Mouse (Mus musculus) lung, embryonic 14.5 days (tissue): ENCODE measurements around the gene Tmc4. TPM values are rescaled to one million over a fixed set of nuclear protein-coding genes. Genes with fewer than 3 reads are reported as not detected.
"Not testable (repeated sequence)": the region's sequence is repeated elsewhere in the genome, so short reads cannot be mapped to it uniquely, and the experiment has no call there.

Experiments
- ATAC-seq: fragments of 200-750 bp; cut with Nextera tagmentation; 2 replicates; pipeline ENCODE4 v1.8.0; 2017; ENCODE audit warnings: mild to moderate bottlenecking, moderate TSS enrichment, moderate library complexity; ENCODE audit not compliant: insufficient read depth
- DNase-seq: peaks from one replicate; pipeline ENCODE4 v3.0.0-alpha.2; 2015
- H3K27ac ChIP-seq: fragments of 300-500 bp; sonication (generic); 2 replicates; pipeline ENCODE4 v1.5.1; 2014; ENCODE audit warnings: low read depth, mild to moderate bottlenecking, moderate library complexity
- H3K27me3 ChIP-seq: fragments of 300-500 bp; sonication (generic); 2 replicates; pipeline ENCODE4 v1.6.1; 2014; ENCODE audit warnings: low read length, control low read depth; ENCODE audit not compliant: insufficient read depth
- H3K36me3 ChIP-seq: fragments of 300-500 bp; sonication (generic); 2 replicates; pipeline ENCODE4 v1.6.1; 2014; ENCODE audit warnings: control low read depth; ENCODE audit not compliant: insufficient read depth
- H3K4me1 ChIP-seq: fragments of 300-500 bp; sonication (generic); 2 replicates; pipeline ENCODE4 v1.6.1; 2014; ENCODE audit warnings: antibody characterized with exemption, control low read depth; ENCODE audit not compliant: insufficient read depth
- H3K4me2 ChIP-seq: fragments of 300-500 bp; sonication (generic); 2 replicates; pipeline ENCODE4 v1.6.1; 2014; ENCODE audit warnings: mild to moderate bottlenecking
- H3K4me3 ChIP-seq: fragments of 300-500 bp; sonication (generic); 2 replicates; pipeline ENCODE4 v1.5.1; 2014; ENCODE audit warnings: low read depth, low read length
- H3K9ac ChIP-seq: fragments of 300-500 bp; sonication (generic); 2 replicates; pipeline ENCODE4 v1.6.1; 2014
- H3K9me3 ChIP-seq: fragments of 300-500 bp; sonication (generic); 2 replicates; pipeline ENCODE4 v1.6.1; 2016; ENCODE audit warnings: low read depth, low read length, control low read depth
- CTCF ChIP-seq: IDR thresholded peaks from 2 replicates; pipeline ENCODE4 v1.5.1; 2016; ENCODE audit warnings: antibody characterized with exemption, low read depth
- WGBS: fragments of 180-500 bp; shearing (Covaris S2); extraction: QIAGEN DNeasy Blood & Tissue Kit; methylation state at CpG from one replicate; pipeline ENCODE4 v1.1.7; 2014; 5-methylcytosine and 5-hydroxymethylcytosine counted together
- polyA plus RNA-seq: library from polyadenylated mRNA; unstranded; fragments of >200 nt; fragmentation: Nextera tagmentation; extraction: Ambion mirVana; gene quantifications from 2 replicates; pipeline ENCODE4 v1.2.1, GENCODE M21; 2014

The Tmc4 gene
- polyA plus RNA-seq, result 16.1 and 17.3 TPM in 2 replicates

GRCm38 (mm10) chr7:3677342-3677741 is at the start of gene Tmc4:
Tmc4 (minus strand) TSS chr7:3677553.
- H3K27me3 ChIP-seq, result no peaks in the 10 kb centered on the region
- H3K27ac ChIP-seq, result no peak within 1 kb of the TSS
- WGBS, result 43% methylated on average over 9 of the region's 9 CpGs
- peak within 1 kb of the TSS; percentile 19 for H3K4me3 ChIP-seq
- H3K4me2 ChIP-seq, result peak within 1 kb of the TSS; percentile 36
- no peaks in the 10 kb centered on the region for H3K4me1 ChIP-seq
- DNase-seq, result peak; percentile 39
- H3K9ac ChIP-seq, result peak within 1 kb of the TSS; percentile 9; the same call in 1 of the 2 replicates
- H3K36me3 ChIP-seq, result 0 out of 2 replicates have a peak, but pooled peaks cover 10% of the 10 kb centered on the region
- ATAC-seq, result peak; percentile 44
- H3K9me3 ChIP-seq, result no peaks in the 10 kb centered on the region
- TF ChIP-seq CTCF, result peak; percentile 25

DNA sequence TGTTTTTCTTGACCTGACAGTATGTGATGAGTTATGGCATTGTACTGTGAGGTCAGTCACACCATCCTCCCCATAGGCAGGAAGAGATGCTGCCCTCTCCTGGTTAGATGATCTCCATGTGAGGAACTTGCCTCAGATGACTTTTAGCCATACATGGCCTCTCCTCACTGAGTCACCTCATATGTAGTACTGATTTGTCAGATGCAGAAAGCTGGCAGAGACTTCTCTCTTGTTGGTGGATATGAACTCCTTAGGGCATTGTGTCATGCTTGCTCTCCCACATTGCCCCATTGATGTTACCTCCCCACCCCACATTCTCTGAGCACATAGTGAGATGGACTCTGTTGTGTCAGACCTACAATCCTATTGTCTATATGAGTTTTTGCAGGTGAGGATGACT is 48.1 kb upstream of the Tmc4 start:
- not testable (repeated sequence) for H3K36me3 ChIP-seq

DNA sequence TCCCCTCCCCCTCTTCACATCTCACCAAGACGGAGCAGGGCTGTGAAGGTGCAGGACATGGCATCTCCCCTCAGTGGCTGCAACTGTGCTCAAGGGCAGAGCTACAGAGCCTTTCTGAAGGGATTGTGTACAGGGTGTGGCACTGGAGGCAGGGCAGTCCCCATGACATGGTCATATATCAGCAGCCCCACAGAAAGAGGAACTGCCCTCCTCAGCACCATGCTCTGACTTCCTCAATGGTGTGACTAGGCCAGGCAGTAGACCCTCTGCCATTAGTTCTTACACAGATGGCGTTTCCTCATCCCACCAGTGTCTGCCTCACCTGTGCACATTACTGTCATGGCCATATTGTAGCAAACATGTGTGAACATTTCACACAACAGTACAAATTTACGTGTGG is 42.9 kb upstream of the Tmc4 start, which contains the start of gene Pirb:
Pirb (minus strand) TSS at position 124 of the 400 bp plus-strand sequence.
- WGBS, result no CpG with 5 or more reads among the region's 3 CpGs
- ATAC-seq, result not testable (repeated sequence)

More for the DNA sequence above, 48.1 kb upstream of the Tmc4 start:
- ATAC-seq, H3K4me2 ChIP-seq, DNase-seq, H3K9me3 ChIP-seq, H3K4me1 ChIP-seq, H3K4me3 ChIP-seq, H3K9ac ChIP-seq, H3K27me3 ChIP-seq, H3K27ac ChIP-seq: not testable (repeated sequence)

GRCm38 (mm10) chr7:3715249-3715648 is 37.9 kb upstream of the Tmc4 start:
- H3K9ac ChIP-seq, result no peak overlapping the region
- ATAC-seq (no peak), DNase-seq (no peak)
- H3K36me3 ChIP-seq, result no peaks in the 10 kb centered on the region
- H3K27me3 ChIP-seq, result no peaks in the 10 kb centered on the region
- H3K4me2 ChIP-seq, result no peak overlapping the region
- H3K4me3 ChIP-seq, result no peak overlapping the region
- no peak for TF ChIP-seq CTCF
- H3K27ac ChIP-seq, result no peak overlapping the region
- H3K9me3 ChIP-seq, result no peaks in the 10 kb centered on the region
- no peaks in the 10 kb centered on the region for H3K4me1 ChIP-seq
- WGBS, result 20% methylated on average over 1 of the region's 1 CpGs

More for the DNA sequence above, 42.9 kb upstream of the Tmc4 start, which contains the start of gene Pirb:
- not testable (repeated sequence) for H3K9ac ChIP-seq, H3K4me1 ChIP-seq, H3K9me3 ChIP-seq, H3K27me3 ChIP-seq, DNase-seq, H3K36me3 ChIP-seq, H3K27ac ChIP-seq, H3K4me2 ChIP-seq, H3K4me3 ChIP-seq

- Histone ChIP-seq H3K4me2 (no peak overlapping the region), H3K4me1 (no peaks in the 10 kb centered on the region), H3K9ac (no peak overlapping the region), H3K27ac (no peak overlapping the region), H3K9me3 (no peaks in the 10 kb centered on the region), H3K27me3 (no peaks in the 10 kb centered on the region), H3K36me3 (peaks cover 8% of the 10 kb centered on the region), H3K4me3 (no peak overlapping the region)
- no peak for TF ChIP-seq CTCF
- ATAC-seq (no peak), DNase-seq (no peak)
- WGBS, result 28% methylated on average over 5 of the region's 5 CpGs
These were observed 35.0 kb upstream of the Tmc4 start for GRCm38 (mm10) chr7:3712264-3712942.

DNA sequence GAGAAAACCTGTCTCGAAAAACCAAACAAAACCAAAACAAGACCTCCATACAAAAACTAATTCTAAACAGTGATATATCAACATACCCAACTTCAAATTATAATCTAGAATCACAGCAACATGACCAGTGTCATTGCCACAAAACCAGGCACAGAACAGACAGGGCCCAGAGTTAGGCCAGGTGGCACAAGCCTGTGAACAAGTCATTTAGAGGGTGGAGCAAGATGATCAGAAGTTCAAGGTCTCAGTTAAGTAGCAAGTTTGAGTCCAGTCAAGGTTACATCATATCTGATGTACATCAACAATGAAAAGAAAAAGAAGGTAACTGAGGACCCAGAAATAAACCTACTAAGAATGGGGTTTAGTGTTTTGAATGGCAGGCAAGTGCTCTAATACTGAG is 31.6 kb upstream of the Tmc4 start:
- Histone ChIP-seq H3K27me3 (no peaks in the 10 kb centered on the region), H3K4me3 (no peak overlapping the region), H3K9ac (no peak overlapping the region), H3K27ac (no peak overlapping the region), H3K36me3 (peaks cover 36% of the 10 kb centered on the region), H3K4me1 (no peaks in the 10 kb centered on the region; the same call in 1 of the 2 replicates), H3K4me2 (no peak overlapping the region), H3K9me3 (no peaks in the 10 kb centered on the region)
- ATAC-seq (peak; percentile 10; the same call in 1 of the 2 replicates), DNase-seq (no peak)
- TF ChIP-seq CTCF, result no peak
- 63% methylated on average over 1 of the region's 1 CpGs for WGBS

DNA sequence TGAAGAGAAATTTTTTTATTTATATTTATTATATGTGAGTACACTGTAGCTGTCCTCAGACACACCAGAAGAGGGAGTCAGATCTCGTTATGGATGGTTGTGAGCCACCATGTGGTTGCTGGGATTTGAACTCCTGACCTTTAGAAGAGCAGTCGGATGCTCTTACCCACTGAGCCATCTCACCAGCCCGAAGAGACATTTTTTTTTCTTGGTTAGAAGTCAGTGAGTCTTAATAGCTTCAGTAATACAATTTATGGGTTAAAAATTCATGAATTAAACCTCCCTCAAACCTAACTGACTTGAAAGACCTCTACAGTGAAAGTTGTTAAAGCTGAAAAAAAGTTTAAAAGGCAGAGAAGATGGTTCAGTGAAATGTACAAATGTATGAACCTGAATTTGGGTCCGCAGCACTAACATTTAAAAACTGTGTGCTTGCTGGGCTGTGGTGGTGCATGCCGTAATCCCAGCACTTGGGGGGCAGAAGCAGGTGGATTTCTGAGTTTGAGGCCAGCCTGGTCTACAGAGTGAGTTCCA is 31.2 kb upstream of the Tmc4 start:
- peaks cover 36% of the 10 kb centered on the region for H3K36me3 ChIP-seq
- not testable (repeated sequence) for H3K27ac ChIP-seq, H3K9me3 ChIP-seq, H3K4me1 ChIP-seq, H3K27me3 ChIP-seq, H3K9ac ChIP-seq, H3K4me3 ChIP-seq, H3K4me2 ChIP-seq
- ATAC-seq, result peak; percentile 0; the same call in 1 of the 2 replicates
- DNase-seq, result peak; percentile 21
- TF ChIP-seq CTCF, result peak; percentile 11; the same call in 1 of the 2 replicates
- 29% methylated on average over 5 of the region's 5 CpGs for WGBS
